Mouse (Mus musculus) kidney, postnatal 25 days (tissue): Measurements from ENCODE around the gene Prr7.

Experiments used
- DNase-seq, 2 experiments: peaks; one replicate each; pipeline ENCODE4 v3.0.0; 2021; ENCODE audit warnings: mixed read lengths in 2 of 2

The Prr7 gene

GRCm38 (mm10) chr13:55449205-55449604 is 14.9 kb upstream of the Prr7 start:
- DNase-seq: no peak

GRCm38 (mm10) chr13:55449679-55450441 is 14.2 kb upstream of the Prr7 start:
- no peak for DNase-seq

GRCm38 (mm10) chr13:55450511-55450980 is 13.5 kb upstream of the Prr7 start:
- no peak for DNase-seq

GRCm38 (mm10) chr13:55451296-55451695 is 12.8 kb upstream of the Prr7 start:
- no peak for DNase-seq

- DNase-seq: peak; percentile 59 to 69
Observed at GRCm38 (mm10) chr13:55451785-55452549, 12.1 kb upstream of the Prr7 start.

- no peak for DNase-seq
Observed at GRCm38 (mm10) chr13:55462965-55463364, 1.1 kb upstream of the Prr7 start.

GRCm38 (mm10) chr13:55463399-55464026 is 554 bp upstream of the Prr7 start:
- DNase-seq: no peak

GRCm38 (mm10) chr13:55465184-55465583 is 1.1 kb downstream of the Prr7 start:
- no peak for DNase-seq

GRCm38 (mm10) chr13:55465830-55466440 is 1.9 kb downstream of the Prr7 start:
- no peak for DNase-seq

GRCm38 (mm10) chr13:55468851-55469560 is 4.9 kb downstream of the Prr7 start:
- DNase-seq: peak; percentile 63 to 65

GRCm38 (mm10) chr13:55470372-55470771 is 6.3 kb downstream of the Prr7 start:
- no peak for DNase-seq

GRCm38 (mm10) chr13:55471156-55471818 is 7.2 kb downstream of the Prr7 start:
- peak; percentile 80 to 87 for DNase-seq

- DNase-seq: no peak
Observed at GRCm38 (mm10) chr13:55471819-55472131, 7.7 kb downstream of the Prr7 start.

- peak; percentile 41 to 61 for DNase-seq
Observed at GRCm38 (mm10) chr13:55472132-55473022, 8.3 kb downstream of the Prr7 start.

- DNase-seq: no peak
Observed at GRCm38 (mm10) chr13:55473076-55473831, 9.2 kb downstream of the Prr7 start.

GRCm38 (mm10) chr13:55473961-55474360 is 9.9 kb downstream of the Prr7 start:
- DNase-seq: no peak

GRCm38 (mm10) chr13:55474621-55475069 is 10.6 kb downstream of the Prr7 start:
- peak; percentile 34 to 57 for DNase-seq

- DNase-seq: no peak
Observed at GRCm38 (mm10) chr13:55475750-55476149, 11.7 kb downstream of the Prr7 start.

GRCm38 (mm10) chr13:55476256-55476655 is 12.2 kb downstream of the Prr7 start:
- no peak for DNase-seq

GRCm38 (mm10) chr13:55477492-55477891 is 13.4 kb downstream of the Prr7 start:
- DNase-seq: no peak
